Mouse (Mus musculus): Measurements from ENCODE around the gene Traf3. TPM values are rescaled to one million over a fixed set of nuclear protein-coding genes. Genes with fewer than 3 reads are reported as not detected.

The Traf3 gene
- polyA plus RNA-seq, 1 experiment = 13.1 TPM

DNA sequence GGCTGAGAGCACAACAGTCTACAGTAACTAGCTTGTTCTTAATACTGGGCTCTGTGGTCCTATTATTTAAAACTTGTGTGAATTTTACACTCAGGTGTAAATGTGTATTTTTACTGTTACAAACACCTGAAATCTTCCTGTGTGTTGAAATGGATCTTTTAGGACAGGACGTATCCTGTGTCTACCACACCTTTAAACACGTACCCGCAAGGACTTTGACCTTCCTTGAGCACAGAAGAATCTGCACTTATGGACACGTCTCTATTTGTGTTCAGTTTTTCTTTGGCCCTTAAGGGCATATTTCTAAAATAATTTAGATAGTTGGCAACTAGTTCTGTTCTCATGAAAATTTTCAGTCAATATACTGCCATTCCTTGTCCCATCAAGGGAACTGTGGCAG lies 22.1 kb downstream of the Traf3 start:
- Histone ChIP-seq H3K36me3 (ENCODE audit: control insufficient read depth, insufficient read depth, low read length, poor library complexity, severe bottlenecking) (no peaks in the 10 kb centered on the region), H3K27ac (ENCODE audit: insufficient read depth, low read length) (no peak overlapping the region), H3K27me3 (ENCODE audit: control insufficient read depth, insufficient read depth, low read length, poor library complexity, severe bottlenecking) (no peaks in the 10 kb centered on the region), H3K9ac (ENCODE audit: low read depth, poor library complexity, severe bottlenecking) (no peak overlapping the region), H3K4me3 (ENCODE audit: low read depth, low read length) (no peak overlapping the region), H3K4me1 (ENCODE audit: control insufficient read depth, insufficient read depth, low read length) (no peaks in the 10 kb centered on the region), H3K9me3 (replicated peaks; ENCODE audit: control insufficient read depth, insufficient read depth, low read length, poor library complexity, severe bottlenecking) (no peaks in the 10 kb centered on the region)
- no peak for TF ChIP-seq CTCF (IDR thresholded peaks at IDR 0.05; ENCODE audit: low read depth, low read length)
- TF ChIP-seq POLR2A (IDR thresholded peaks at IDR 0.05; ENCODE audit: insufficient read depth, low read length) = no peak
- no peak for TF ChIP-seq EP300 (IDR thresholded peaks at IDR 0.05; ENCODE audit: insufficient read depth, low read depth, low read length)

DNA sequence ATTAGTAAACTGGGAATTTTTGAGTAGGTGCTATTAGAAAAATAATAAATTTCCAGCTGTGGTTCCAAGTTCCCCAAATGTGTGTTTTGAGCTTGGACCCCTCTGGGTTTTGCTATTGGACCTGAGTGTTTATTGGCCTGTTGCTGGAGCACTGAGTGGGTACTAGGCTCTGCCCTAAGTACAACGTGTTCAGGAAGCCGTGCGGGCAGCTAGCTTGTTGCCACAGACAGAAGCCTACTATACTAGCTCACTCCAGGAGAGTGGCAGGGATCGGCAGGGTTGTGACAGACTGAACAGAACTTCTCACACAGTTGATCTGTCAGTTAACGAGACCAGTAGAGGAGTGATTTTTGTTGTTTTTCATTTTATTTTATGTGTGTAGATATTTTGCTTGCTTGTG lies 24.2 kb downstream of the Traf3 start:
- H3K27ac ChIP-seq (ENCODE audit: insufficient read depth, low read length) = no peak overlapping the region
- no peaks in the 10 kb centered on the region for H3K27me3 ChIP-seq (ENCODE audit: control insufficient read depth, insufficient read depth, low read length, poor library complexity, severe bottlenecking)
- TF ChIP-seq EP300 (IDR thresholded peaks at IDR 0.05; ENCODE audit: insufficient read depth, low read depth, low read length) (no peak), POLR2A (IDR thresholded peaks at IDR 0.05; ENCODE audit: insufficient read depth, low read length) (no peak), CTCF (IDR thresholded peaks at IDR 0.05; ENCODE audit: low read depth, low read length) (no peak)
- no peaks in the 10 kb centered on the region for H3K9me3 ChIP-seq (replicated peaks; ENCODE audit: control insufficient read depth, insufficient read depth, low read length, poor library complexity, severe bottlenecking)
- no peaks in the 10 kb centered on the region for H3K4me1 ChIP-seq (ENCODE audit: control insufficient read depth, insufficient read depth, low read length)
- no peak overlapping the region for H3K4me3 ChIP-seq (ENCODE audit: low read depth, low read length)
- no peak overlapping the region for H3K9ac ChIP-seq (ENCODE audit: low read depth, poor library complexity, severe bottlenecking)
- H3K36me3 ChIP-seq (ENCODE audit: control insufficient read depth, insufficient read depth, low read length, poor library complexity, severe bottlenecking) = no peaks in the 10 kb centered on the region

DNA sequence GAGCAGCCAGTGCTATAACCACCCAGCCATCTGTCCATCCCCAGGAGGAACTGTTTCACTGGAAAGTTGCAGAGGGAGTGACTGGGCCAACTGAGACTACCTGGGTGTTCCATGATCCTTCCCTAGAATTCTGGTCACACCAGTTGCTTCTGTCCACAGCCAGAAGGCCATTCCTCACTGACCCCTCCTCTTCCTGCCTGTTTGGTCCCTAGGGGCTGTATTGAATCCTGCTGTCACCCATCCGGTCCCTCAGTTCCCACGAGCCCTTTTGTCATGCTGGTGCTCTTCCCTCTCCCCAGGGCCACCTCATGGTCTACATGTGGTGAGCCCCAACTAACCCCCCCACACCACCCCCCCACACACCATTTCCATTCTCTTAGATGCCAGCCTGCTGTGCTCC lies 24.7 kb downstream of the Traf3 start:
- Histone ChIP-seq H3K36me3 (ENCODE audit: control insufficient read depth, insufficient read depth, low read length, poor library complexity, severe bottlenecking) (no peaks in the 10 kb centered on the region), H3K27me3 (ENCODE audit: control insufficient read depth, insufficient read depth, low read length, poor library complexity, severe bottlenecking) (no peaks in the 10 kb centered on the region), H3K27ac (ENCODE audit: insufficient read depth, low read length) (no peak overlapping the region), H3K4me3 (ENCODE audit: low read depth, low read length) (no peak overlapping the region), H3K9ac (ENCODE audit: low read depth, poor library complexity, severe bottlenecking) (no peak overlapping the region), H3K4me1 (ENCODE audit: control insufficient read depth, insufficient read depth, low read length) (no peaks in the 10 kb centered on the region), H3K9me3 (replicated peaks; ENCODE audit: control insufficient read depth, insufficient read depth, low read length, poor library complexity, severe bottlenecking) (no peaks in the 10 kb centered on the region)
- no peak for TF ChIP-seq CTCF (IDR thresholded peaks at IDR 0.05; ENCODE audit: low read depth, low read length)
- no peak for TF ChIP-seq POLR2A (IDR thresholded peaks at IDR 0.05; ENCODE audit: insufficient read depth, low read length)
- TF ChIP-seq EP300 (IDR thresholded peaks at IDR 0.05; ENCODE audit: insufficient read depth, low read depth, low read length) = no peak

DNA sequence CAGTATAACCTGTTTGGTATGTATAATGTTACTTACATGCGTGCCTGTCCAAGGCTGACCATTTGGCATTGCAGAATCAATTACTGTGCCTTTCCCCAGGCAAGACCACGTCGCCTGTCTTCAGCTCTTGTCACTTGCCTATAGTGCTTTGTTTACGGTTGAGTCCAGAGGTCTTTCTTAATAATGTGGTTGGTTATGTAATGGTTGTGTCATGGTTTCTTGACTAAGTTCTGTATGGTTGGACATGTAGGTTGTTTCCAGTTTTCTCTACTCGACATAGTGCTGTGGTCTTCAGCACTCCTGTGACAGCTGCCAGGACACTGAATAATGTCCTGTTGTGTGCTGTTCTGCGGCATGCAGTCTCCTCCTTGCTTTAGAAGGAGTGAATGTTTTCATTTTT lies 26.6 kb downstream of the Traf3 start:
- Histone ChIP-seq H3K4me3 (ENCODE audit: low read depth, low read length) (no peak overlapping the region), H3K9ac (ENCODE audit: low read depth, poor library complexity, severe bottlenecking) (no peak overlapping the region), H3K36me3 (ENCODE audit: control insufficient read depth, insufficient read depth, low read length, poor library complexity, severe bottlenecking) (no peaks in the 10 kb centered on the region), H3K4me1 (ENCODE audit: control insufficient read depth, insufficient read depth, low read length) (no peaks in the 10 kb centered on the region), H3K27me3 (ENCODE audit: control insufficient read depth, insufficient read depth, low read length, poor library complexity, severe bottlenecking) (no peaks in the 10 kb centered on the region), H3K9me3 (replicated peaks; ENCODE audit: control insufficient read depth, insufficient read depth, low read length, poor library complexity, severe bottlenecking) (no peaks in the 10 kb centered on the region), H3K27ac (ENCODE audit: insufficient read depth, low read length) (no peak overlapping the region)
- TF ChIP-seq POLR2A (IDR thresholded peaks at IDR 0.05; ENCODE audit: insufficient read depth, low read length) (no peak), EP300 (IDR thresholded peaks at IDR 0.05; ENCODE audit: insufficient read depth, low read depth, low read length) (no peak), CTCF (IDR thresholded peaks at IDR 0.05; ENCODE audit: low read depth, low read length) (no peak)

DNA sequence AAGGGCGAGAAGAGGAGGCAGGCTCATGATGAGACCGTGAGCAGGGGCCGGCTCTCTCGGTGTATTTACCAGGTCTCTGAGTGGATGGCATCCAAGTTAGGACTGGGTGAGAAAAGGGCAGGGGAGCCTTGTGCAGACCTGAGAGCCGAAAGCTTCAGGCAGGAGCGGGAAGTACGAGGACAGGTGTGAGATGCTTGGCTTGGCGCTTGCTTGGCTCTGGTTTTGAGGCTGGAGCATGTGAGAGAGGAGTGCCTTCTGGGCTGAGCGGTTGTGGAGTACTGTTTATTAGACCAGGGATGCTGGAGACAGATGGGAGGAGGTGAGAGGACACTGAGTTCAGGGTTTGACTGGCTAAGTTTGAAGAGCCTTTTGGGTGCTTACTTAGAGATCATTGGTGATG lies 27.2 kb downstream of the Traf3 start:
- no peaks in the 10 kb centered on the region for H3K4me1 ChIP-seq (ENCODE audit: control insufficient read depth, insufficient read depth, low read length)
- H3K9ac ChIP-seq (ENCODE audit: low read depth, poor library complexity, severe bottlenecking) = no peak overlapping the region
- TF ChIP-seq POLR2A (IDR thresholded peaks at IDR 0.05; ENCODE audit: insufficient read depth, low read length) = no peak
- H3K36me3 ChIP-seq (ENCODE audit: control insufficient read depth, insufficient read depth, low read length, poor library complexity, severe bottlenecking) = no peaks in the 10 kb centered on the region
- no peaks in the 10 kb centered on the region for H3K27me3 ChIP-seq (ENCODE audit: control insufficient read depth, insufficient read depth, low read length, poor library complexity, severe bottlenecking)
- no peaks in the 10 kb centered on the region for H3K9me3 ChIP-seq (replicated peaks; ENCODE audit: control insufficient read depth, insufficient read depth, low read length, poor library complexity, severe bottlenecking)
- no peak overlapping the region for H3K27ac ChIP-seq (ENCODE audit: insufficient read depth, low read length)
- no peak overlapping the region for H3K4me3 ChIP-seq (ENCODE audit: low read depth, low read length)

DNA sequence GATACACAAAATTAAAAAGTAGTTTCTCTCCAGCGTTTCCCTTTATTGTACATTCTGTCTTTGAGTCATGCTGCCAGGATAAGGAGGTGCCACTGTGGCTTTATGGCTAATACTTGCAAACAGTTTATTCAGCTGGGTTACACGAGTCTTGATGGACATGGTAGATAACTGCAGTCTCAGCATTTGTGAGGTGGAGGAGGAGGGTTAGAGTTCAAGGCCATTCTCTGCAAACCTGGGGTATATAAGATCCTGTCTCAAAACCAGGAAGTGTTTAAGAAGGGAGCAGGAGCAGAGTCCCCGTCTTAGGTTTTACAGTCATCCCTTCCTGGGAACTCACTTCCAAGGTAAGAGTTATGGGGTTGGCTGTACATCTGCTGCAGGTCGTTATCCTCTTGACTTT lies 30.4 kb downstream of the Traf3 start:
- Histone ChIP-seq H3K4me3 (ENCODE audit: low read depth, low read length) (no peak overlapping the region), H3K9ac (ENCODE audit: low read depth, poor library complexity, severe bottlenecking) (no peak overlapping the region), H3K27me3 (ENCODE audit: control insufficient read depth, insufficient read depth, low read length, poor library complexity, severe bottlenecking) (no peaks in the 10 kb centered on the region), H3K36me3 (ENCODE audit: control insufficient read depth, insufficient read depth, low read length, poor library complexity, severe bottlenecking) (no peaks in the 10 kb centered on the region), H3K9me3 (replicated peaks; ENCODE audit: control insufficient read depth, insufficient read depth, low read length, poor library complexity, severe bottlenecking) (no peaks in the 10 kb centered on the region), H3K4me1 (ENCODE audit: control insufficient read depth, insufficient read depth, low read length) (no peaks in the 10 kb centered on the region), H3K27ac (ENCODE audit: insufficient read depth, low read length) (no peak overlapping the region)
- TF ChIP-seq EP300 (IDR thresholded peaks at IDR 0.05; ENCODE audit: insufficient read depth, low read depth, low read length) = no peak
- TF ChIP-seq POLR2A (IDR thresholded peaks at IDR 0.05; ENCODE audit: insufficient read depth, low read length) = no peak
- no peak for TF ChIP-seq CTCF (IDR thresholded peaks at IDR 0.05; ENCODE audit: low read depth, low read length)
